Mouse (Mus musculus) layer of hippocampus, adult 18-20 months (tissue): ENCODE measurements around the gene Slc29a2. TPM values are rescaled to one million over a fixed set of nuclear protein-coding genes. Genes with fewer than 3 reads are reported as not detected.
A peak's percentile ranks its signal among the peaks of the same experiment; 100 is the strongest.

Experiments used
- DNase-seq, 2 experiments: peaks; one replicate each; pipeline ENCODE4 v3.0.0; 2022; ENCODE audit warnings: low spot score in 2 of 2
- total RNA-seq, 2 experiments: library from RNA; stranded (reverse); gene quantifications; 2 replicates each; pipeline ENCODE4 v1.2.3; 2021

Slc29a2 gene
- total RNA-seq, 2 experiments from 2014 or later = 16.0 to 17.5 TPM

GRCm38 (mm10) chr19:5026111-5026510 is 2.5 kb downstream of the Slc29a2 start:
- no peak for DNase-seq

- DNase-seq = no peak
Measured at GRCm38 (mm10) chr19:5032686-5033085, 9.0 kb downstream of the Slc29a2 start.

- no peak for DNase-seq
Measured at GRCm38 (mm10) chr19:5036577-5036976, 12.9 kb downstream of the Slc29a2 start.

GRCm38 (mm10) chr19:5037678-5038571 is 14.3 kb downstream of the Slc29a2 start:
- DNase-seq = peak; percentile 86 to 91

- DNase-seq = peak; percentile 90 to 92
Measured at GRCm38 (mm10) chr19:5038709-5039156, 15.1 kb downstream of the Slc29a2 start, which contains the start of the genes B4gat1 and AC124502.3. Gene B4gat1 (plus strand): TSS chr19:5038826. Gene AC124502.3 (plus strand): TSS chr19:5038891.

- DNase-seq = peak in 1 of 2 experiments; percentile 33
Measured at GRCm38 (mm10) chr19:5039301-5040114, 15.8 kb downstream of the Slc29a2 start.

- DNase-seq = peak; percentile 88 to 96
Measured at GRCm38 (mm10) chr19:5040862-5041523, 17.3 kb downstream of the Slc29a2 start, which contains the start of gene Brms1. Gene Brms1 (plus strand): TSS chr19:5041354.

- no peak for DNase-seq
Measured at GRCm38 (mm10) chr19:5041588-5041987, 17.9 kb downstream of the Slc29a2 start.

- no peak for DNase-seq
Measured at GRCm38 (mm10) chr19:5045531-5045930, 21.9 kb downstream of the Slc29a2 start.

GRCm38 (mm10) chr19:5048138-5049056 is 24.7 kb downstream of the Slc29a2 start:
- DNase-seq = peak; percentile 73 to 84

GRCm38 (mm10) chr19:5049325-5049724 is 25.7 kb downstream of the Slc29a2 start:
- DNase-seq = no peak

GRCm38 (mm10) chr19:5050047-5050905 is 26.6 kb downstream of the Slc29a2 start, which contains the start of gene Rin1:
Gene Rin1 (plus strand): TSS chr19:5050481.
- peak; percentile 79 to 92 for DNase-seq

GRCm38 (mm10) chr19:5051031-5051430 is 27.4 kb downstream of the Slc29a2 start:
- DNase-seq = no peak

GRCm38 (mm10) chr19:5051515-5051914 is 27.9 kb downstream of the Slc29a2 start:
- DNase-seq = no peak

- peak; percentile 55 to 65 for DNase-seq
Measured at GRCm38 (mm10) chr19:5052166-5052822, 28.6 kb downstream of the Slc29a2 start.

- DNase-seq = no peak
Measured at GRCm38 (mm10) chr19:5052853-5053252, 29.2 kb downstream of the Slc29a2 start.

- DNase-seq = no peak
Measured at GRCm38 (mm10) chr19:5053909-5054308, 30.2 kb downstream of the Slc29a2 start.

GRCm38 (mm10) chr19:5056251-5056650 is 32.6 kb downstream of the Slc29a2 start:
- no peak for DNase-seq
